Mouse (Mus musculus): Measurements from ENCODE around the gene Gm21188. TPM values are rescaled to one million over a fixed set of nuclear protein-coding genes. Genes with fewer than 3 reads are reported as not detected.
"Not testable (repeated sequence)": the region's sequence is repeated elsewhere in the genome, so short reads cannot be mapped to it uniquely, and the experiment has no call there.

Gene Gm21188
- polyA plus RNA-seq, 1 experiment: not detected

- not testable (repeated sequence) for H3K27ac ChIP-seq (ENCODE audit: insufficient read depth, low read depth, low read length); H3K4me1 ChIP-seq (ENCODE audit: control insufficient read depth, insufficient read depth, low read length); H3K4me3 ChIP-seq (ENCODE audit: insufficient read depth, low read depth, low read length)
- WGBS: no CpG with 5 or more reads among the region's 5 CpGs
Observed at GRCm38 (mm10) chr13:120013544-120013943, 38.5 kb downstream of the Gm21188 start.

GRCm38 (mm10) chr13:120010068-120010467, 41.9 kb downstream of the Gm21188 start:
- not testable (repeated sequence) for H3K27ac ChIP-seq (ENCODE audit: insufficient read depth, low read depth, low read length); H3K4me1 ChIP-seq (ENCODE audit: control insufficient read depth, insufficient read depth, low read length); H3K4me3 ChIP-seq (ENCODE audit: insufficient read depth, low read depth, low read length)

GRCm38 (mm10) chr13:119999215-119999614, 52.8 kb downstream of the Gm21188 start:
- not testable (repeated sequence) for H3K4me3 ChIP-seq (ENCODE audit: insufficient read depth, low read depth, low read length); H3K27ac ChIP-seq (ENCODE audit: insufficient read depth, low read depth, low read length); H3K4me1 ChIP-seq (ENCODE audit: control insufficient read depth, insufficient read depth, low read length)
- no CpG with 5 or more reads among the region's 4 CpGs for WGBS

GRCm38 (mm10) chr13:119998442-119999086, 53.4 kb downstream of the Gm21188 start:
- H3K4me3 ChIP-seq (ENCODE audit: insufficient read depth, low read depth, low read length); H3K4me1 ChIP-seq (ENCODE audit: control insufficient read depth, insufficient read depth, low read length); H3K27ac ChIP-seq (ENCODE audit: insufficient read depth, low read depth, low read length): not testable (repeated sequence)
- no CpG with 5 or more reads among the region's 22 CpGs for WGBS

- H3K27ac ChIP-seq (ENCODE audit: insufficient read depth, low read depth, low read length): not testable (repeated sequence)
- no CpG with 5 or more reads among the region's 10 CpGs for WGBS
Observed at GRCm38 (mm10) chr13:119991917-119992496, 60.0 kb downstream of the Gm21188 start.

GRCm38 (mm10) chr13:119991264-119991663, 60.7 kb downstream of the Gm21188 start:
- WGBS: no CpG with 5 or more reads among the region's 13 CpGs
- not testable (repeated sequence) for H3K4me1 ChIP-seq (ENCODE audit: control insufficient read depth, insufficient read depth, low read length); H3K27ac ChIP-seq (ENCODE audit: insufficient read depth, low read depth, low read length); H3K4me3 ChIP-seq (ENCODE audit: insufficient read depth, low read depth, low read length)

More at GRCm38 (mm10) chr13:119991917-119992496, 60.0 kb downstream of the Gm21188 start:
- not testable (repeated sequence) for H3K4me3 ChIP-seq (ENCODE audit: insufficient read depth, low read depth, low read length); H3K4me1 ChIP-seq (ENCODE audit: control insufficient read depth, insufficient read depth, low read length)

Other genes with a start within 250 kb of the Gm21188 start
- not detected in 2 replicates for gene AF067063, start 222.0 kb downstream of the Gm21188 start, polyA plus RNA-seq (2012; ENCODE audit: insufficient read depth, insufficient read length, low replicate concordance, missing spikeins)
- not detected in 2 replicates for gene D13Ertd608e, start 216.2 kb downstream of the Gm21188 start, polyA plus RNA-seq (2012; ENCODE audit: insufficient read depth, insufficient read length, low replicate concordance, missing spikeins)
- gene Tcstv1, start 157.4 kb downstream of the Gm21188 start, polyA plus RNA-seq (2012; ENCODE audit: insufficient read depth, insufficient read length, low replicate concordance, missing spikeins): not detected in 2 replicates
- not detected in 2 replicates for gene Gm21761, start 122.9 kb downstream of the Gm21188 start, polyA plus RNA-seq (2012; ENCODE audit: insufficient read depth, insufficient read length, low replicate concordance, missing spikeins)
- gene B020031M17Rik, start 101.4 kb downstream of the Gm21188 start, polyA plus RNA-seq (2012; ENCODE audit: insufficient read depth, insufficient read length, low replicate concordance, missing spikeins): not detected in 2 replicates
- gene Gm36079, start 25.2 kb downstream of the Gm21188 start, polyA plus RNA-seq (2012; ENCODE audit: insufficient read depth, insufficient read length, low replicate concordance, missing spikeins): not detected in 2 replicates
- gene Gm20767, start 88.1 kb upstream of the Gm21188 start, polyA plus RNA-seq (2012; ENCODE audit: insufficient read depth, insufficient read length, low replicate concordance, missing spikeins): not detected in 2 replicates
- not detected in 2 replicates for gene Gm21818, start 120.2 kb upstream of the Gm21188 start, polyA plus RNA-seq (2012; ENCODE audit: insufficient read depth, insufficient read length, low replicate concordance, missing spikeins)
- not detected in 2 replicates for gene Gm21762, start 163.8 kb upstream of the Gm21188 start, polyA plus RNA-seq (2012; ENCODE audit: insufficient read depth, insufficient read length, low replicate concordance, missing spikeins)
- gene Gm21731, start 186.9 kb upstream of the Gm21188 start, polyA plus RNA-seq (2012; ENCODE audit: insufficient read depth, insufficient read length, low replicate concordance, missing spikeins): not detected in 2 replicates
- not detected in 2 replicates for gene AF067061, start 210.9 kb upstream of the Gm21188 start, polyA plus RNA-seq (2012; ENCODE audit: insufficient read depth, insufficient read length, low replicate concordance, missing spikeins)
- not detected in 2 replicates for gene BC147527, start 248.2 kb upstream of the Gm21188 start, polyA plus RNA-seq (2012; ENCODE audit: insufficient read depth, insufficient read length, low replicate concordance, missing spikeins)

Measured in olfactory bulb, adult 2 months (tissue).